Mouse (Mus musculus) B cell, adult 62 days (primary cell): Measurements from ENCODE around the gene Olfr693. TPM values are rescaled to one million over a fixed set of nuclear protein-coding genes. Genes with fewer than 3 reads are reported as not detected.

Experiments used
- total RNA-seq: library from RNA; stranded (reverse); gene quantifications from 4 replicates; pipeline ENCODE4 v1.2.4, GENCODE M21; 2023

Gene Olfr693
- not detected in 4 replicates for total RNA-seq

DNA sequence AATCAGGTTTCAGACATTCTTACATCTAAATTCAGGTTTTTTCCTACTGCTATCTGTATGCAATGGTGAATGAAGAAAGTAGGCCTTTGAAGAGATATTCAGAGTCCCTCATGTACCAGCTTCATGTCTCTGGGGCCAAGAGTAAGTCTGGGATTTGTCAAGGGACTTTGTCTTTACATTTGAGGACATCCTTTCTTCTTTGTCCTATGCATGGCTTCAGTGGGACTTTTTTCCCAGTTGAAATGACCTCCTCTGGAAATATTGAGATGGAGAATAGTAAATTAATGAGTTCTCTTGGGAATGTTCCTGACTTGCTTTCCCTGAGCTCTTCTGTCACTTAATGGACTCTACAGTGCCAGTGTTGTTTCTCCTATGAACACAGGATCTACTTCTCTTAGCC lies at the start of gene Olfr693:
Gene Olfr693, minus strand, starts transcription at position 101 of the 400 bp plus-strand sequence.

DNA sequence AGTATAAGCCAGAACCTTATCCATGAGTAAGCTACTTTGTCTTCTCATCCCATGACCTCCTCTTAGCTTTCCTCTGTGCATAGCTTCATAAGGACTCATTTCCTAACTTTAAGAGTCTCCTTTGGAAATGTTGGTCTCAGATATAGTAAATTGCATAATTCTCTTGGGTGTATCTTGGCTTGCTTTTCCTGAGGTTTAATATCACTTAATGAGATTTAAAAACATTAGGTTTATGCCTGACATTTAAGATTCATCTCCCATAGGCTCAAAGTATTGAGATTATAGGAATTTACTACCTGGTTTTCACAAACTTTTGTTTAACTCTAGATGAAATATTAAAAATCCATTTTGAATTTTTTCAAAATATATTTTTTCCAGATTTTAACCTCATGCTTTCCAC lies 35.9 kb upstream of the Olfr693 start, which contains the start of gene Olfr695:
Gene Olfr695, minus strand, starts transcription at position 101 of the 400 bp plus-strand sequence.

DNA sequence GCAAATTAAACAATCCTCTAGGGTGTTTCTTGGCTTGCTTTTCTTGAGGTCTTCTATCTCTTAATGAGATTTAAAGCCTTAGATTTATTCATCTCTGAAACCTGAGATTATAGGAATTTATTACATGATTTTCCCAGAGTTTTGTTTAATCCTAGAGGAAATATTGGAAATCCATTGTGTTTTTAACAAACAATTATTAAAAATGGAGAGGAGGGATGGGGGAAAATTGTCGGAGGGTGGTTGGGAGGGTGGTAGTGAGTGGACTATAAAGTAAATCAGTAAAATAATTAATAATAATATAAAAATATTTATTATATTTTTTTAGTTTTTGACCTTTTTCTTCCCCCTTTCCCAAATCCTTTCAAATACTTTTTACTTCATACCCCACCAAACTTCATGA lies 11.3 kb upstream of the Olfr693 start, which contains the start of gene Olfr694:
Gene Olfr694, minus strand, starts transcription at position 101 of the 400 bp plus-strand sequence.

Other genes starting within 250 kb of the Olfr693 start
- gene Olfr694, start 11.2 kb upstream of the Olfr693 start, total RNA-seq, result not detected in 4 replicates
- not detected in 4 replicates for gene Olfr695, start 35.8 kb upstream of the Olfr693 start, total RNA-seq
- not detected in 4 replicates for gene Olfr697, start 61.9 kb upstream of the Olfr693 start, total RNA-seq
- not detected in 4 replicates for gene Olfr698, start 74.8 kb upstream of the Olfr693 start, total RNA-seq
- gene Olfr699, start 112.6 kb upstream of the Olfr693 start, total RNA-seq, result not detected in 4 replicates
- gene Olfr700, start 128.2 kb upstream of the Olfr693 start, total RNA-seq, result not detected in 4 replicates
- gene Olfr701, start 133.5 kb upstream of the Olfr693 start, total RNA-seq, result not detected in 4 replicates
- not detected in 4 replicates for gene Olfr702, start 153.3 kb upstream of the Olfr693 start, total RNA-seq
- gene Olfr703, start 162.8 kb upstream of the Olfr693 start, total RNA-seq, result not detected in 4 replicates
- not detected in 4 replicates for gene Olfr704, start 182.6 kb upstream of the Olfr693 start, total RNA-seq
- gene Olfr705, start 196.3 kb upstream of the Olfr693 start, total RNA-seq, result not detected in 4 replicates
- gene Olfr706, start 207.6 kb upstream of the Olfr693 start, total RNA-seq, result not detected in 4 replicates
- gene Olfr707, start 220.7 kb upstream of the Olfr693 start, total RNA-seq, result not detected in 4 replicates
- not detected in 4 replicates for gene Olfr1532-ps1, start 227.4 kb upstream of the Olfr693 start, total RNA-seq